Mouse (Mus musculus): Measurements from ENCODE around the gene Apol6. TPM values are rescaled to one million over a fixed set of nuclear protein-coding genes. Genes with fewer than 3 reads are reported as not detected.

Gene Apol6
- polyA plus RNA-seq, 1 experiment from 2014 or later = 0.84 TPM

GRCm38 (mm10) chr15:77068439-77068861 lies 23.9 kb downstream of the Apol6 start:
- no peaks in the 10 kb centered on the region for H3K36me3 ChIP-seq (ENCODE audit: control insufficient read depth, insufficient read depth, low read length)
- DNase-seq (ENCODE audit: low spot score) (no peak), ATAC-seq (replicated peaks; ENCODE audit: low FRiP score, low TSS enrichment, low read depth) (no peak)
- H3K4me2 ChIP-seq (ENCODE audit: low read length) = no peak overlapping the region
- WGBS = 43% methylated on average over 3 of the region's 3 CpGs
- H3K9me3 ChIP-seq (ENCODE audit: control insufficient read depth, low read length) = no peaks in the 10 kb centered on the region
- no peak overlapping the region for H3K4me3 ChIP-seq (ENCODE audit: low read depth, low read length)
- H3K27ac ChIP-seq (ENCODE audit: low read depth) = 0 out of 2 replicates have a peak overlapping the region, but pooled peaks have one; percentile 16
- 0 out of 2 replicates have a peak, but pooled peaks cover 18% of the 10 kb centered on the region for H3K4me1 ChIP-seq (replicated peaks; ENCODE audit: control insufficient read depth, insufficient read depth, low read length)
- no peaks in the 10 kb centered on the region for H3K27me3 ChIP-seq (replicated peaks; ENCODE audit: control insufficient read depth, insufficient read depth, low read length)
- no peak overlapping the region for H3K9ac ChIP-seq (ENCODE audit: low read length)

DNA sequence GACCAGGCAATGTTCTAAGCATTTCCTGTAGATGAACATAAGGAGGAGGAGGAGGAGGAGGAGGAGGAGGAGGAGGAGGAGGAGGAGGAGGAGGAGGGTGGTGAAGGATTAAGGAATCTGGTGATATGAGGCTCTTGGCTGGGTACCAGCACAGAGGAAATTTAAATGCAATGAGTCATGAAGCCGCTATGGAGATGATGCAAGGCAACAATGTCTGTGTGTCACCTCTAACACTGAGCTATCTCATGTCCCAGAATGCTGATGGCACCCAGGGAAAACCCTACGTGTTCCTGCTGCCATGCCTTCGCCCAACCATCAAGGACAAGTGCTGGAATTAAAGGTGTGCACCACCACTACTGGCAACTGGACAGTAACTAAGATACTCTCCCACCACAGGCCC lies 24.5 kb downstream of the Apol6 start:
- ATAC-seq (replicated peaks; ENCODE audit: low FRiP score, low TSS enrichment, low read depth) (no peak), DNase-seq (ENCODE audit: low spot score) (no peak)
- Histone ChIP-seq H3K9ac (ENCODE audit: low read length) (no peak overlapping the region), H3K4me3 (ENCODE audit: low read depth, low read length) (no peak overlapping the region), H3K27me3 (replicated peaks; ENCODE audit: control insufficient read depth, insufficient read depth, low read length) (no peaks in the 10 kb centered on the region), H3K4me2 (ENCODE audit: low read length) (no peak overlapping the region), H3K27ac (ENCODE audit: low read depth) (no peak overlapping the region), H3K36me3 (ENCODE audit: control insufficient read depth, insufficient read depth, low read length) (no peaks in the 10 kb centered on the region), H3K9me3 (ENCODE audit: control insufficient read depth, low read length) (no peaks in the 10 kb centered on the region), H3K4me1 (replicated peaks; ENCODE audit: control insufficient read depth, insufficient read depth, low read length) (0 out of 2 replicates have a peak, but pooled peaks cover 18% of the 10 kb centered on the region)
- 96% methylated on average over 3 of the region's 3 CpGs for whole genome bisulfite sequencing

- Histone ChIP-seq H3K27ac (ENCODE audit: low read depth) (no peak overlapping the region), H3K36me3 (ENCODE audit: control insufficient read depth, insufficient read depth, low read length) (peaks cover 3% of the 10 kb centered on the region; the same call in 1 of the 2 replicates), H3K4me1 (replicated peaks; ENCODE audit: control insufficient read depth, insufficient read depth, low read length) (0 out of 2 replicates have a peak, but pooled peaks cover 18% of the 10 kb centered on the region), H3K9ac (ENCODE audit: low read length) (no peak overlapping the region), H3K4me2 (ENCODE audit: low read length) (no peak overlapping the region), H3K27me3 (replicated peaks; ENCODE audit: control insufficient read depth, insufficient read depth, low read length) (no peaks in the 10 kb centered on the region), H3K9me3 (ENCODE audit: control insufficient read depth, low read length) (no peaks in the 10 kb centered on the region), H3K4me3 (ENCODE audit: low read depth, low read length) (no peak overlapping the region)
- 77% methylated on average over 11 of the region's 11 CpGs for WGBS
- DNase-seq (ENCODE audit: low spot score) (no peak), ATAC-seq (replicated peaks; ENCODE audit: low FRiP score, low TSS enrichment, low read depth) (no peak)
These were observed 26.3 kb downstream of the Apol6 start for GRCm38 (mm10) chr15:77070745-77071268.

DNA sequence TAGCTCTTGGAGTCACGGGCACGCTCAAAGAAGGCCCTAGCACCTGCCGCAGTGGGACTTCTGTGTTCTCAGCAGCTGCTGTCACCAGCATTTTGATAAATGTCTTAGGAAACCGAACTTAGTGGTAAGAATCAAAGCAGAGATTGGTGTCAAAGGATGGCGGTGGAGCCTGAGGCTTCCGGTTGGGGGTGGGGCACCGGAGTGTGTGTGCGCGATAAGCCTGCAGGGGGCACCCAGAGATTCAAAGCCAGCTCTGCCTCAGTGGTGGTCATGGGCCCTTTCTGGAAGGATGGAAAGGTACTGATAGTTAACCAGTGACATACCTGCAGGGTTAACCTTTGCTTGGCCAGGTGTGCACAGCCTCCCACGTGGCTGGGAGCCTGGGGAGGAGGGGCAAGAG lies 27.0 kb downstream of the Apol6 start:
- H3K9me3 ChIP-seq (ENCODE audit: control insufficient read depth, low read length) = no peaks in the 10 kb centered on the region
- no peak overlapping the region for H3K27ac ChIP-seq (ENCODE audit: low read depth)
- no peak overlapping the region for H3K9ac ChIP-seq (ENCODE audit: low read length)
- H3K4me3 ChIP-seq (ENCODE audit: low read depth, low read length) = no peak overlapping the region
- H3K4me2 ChIP-seq (ENCODE audit: low read length) = no peak overlapping the region
- no peak; the same call in 1 of the 2 replicates for ATAC-seq (replicated peaks; ENCODE audit: low FRiP score, low TSS enrichment, low read depth)
- DNase-seq (ENCODE audit: low spot score) = no peak
- 23% methylated on average over 10 of the region's 10 CpGs for WGBS
- H3K4me1 ChIP-seq (replicated peaks; ENCODE audit: control insufficient read depth, insufficient read depth, low read length) = 0 out of 2 replicates have a peak, but pooled peaks cover 18% of the 10 kb centered on the region
- H3K36me3 ChIP-seq (ENCODE audit: control insufficient read depth, insufficient read depth, low read length) = peaks cover 9% of the 10 kb centered on the region
- H3K27me3 ChIP-seq (replicated peaks; ENCODE audit: control insufficient read depth, insufficient read depth, low read length) = no peaks in the 10 kb centered on the region

DNA sequence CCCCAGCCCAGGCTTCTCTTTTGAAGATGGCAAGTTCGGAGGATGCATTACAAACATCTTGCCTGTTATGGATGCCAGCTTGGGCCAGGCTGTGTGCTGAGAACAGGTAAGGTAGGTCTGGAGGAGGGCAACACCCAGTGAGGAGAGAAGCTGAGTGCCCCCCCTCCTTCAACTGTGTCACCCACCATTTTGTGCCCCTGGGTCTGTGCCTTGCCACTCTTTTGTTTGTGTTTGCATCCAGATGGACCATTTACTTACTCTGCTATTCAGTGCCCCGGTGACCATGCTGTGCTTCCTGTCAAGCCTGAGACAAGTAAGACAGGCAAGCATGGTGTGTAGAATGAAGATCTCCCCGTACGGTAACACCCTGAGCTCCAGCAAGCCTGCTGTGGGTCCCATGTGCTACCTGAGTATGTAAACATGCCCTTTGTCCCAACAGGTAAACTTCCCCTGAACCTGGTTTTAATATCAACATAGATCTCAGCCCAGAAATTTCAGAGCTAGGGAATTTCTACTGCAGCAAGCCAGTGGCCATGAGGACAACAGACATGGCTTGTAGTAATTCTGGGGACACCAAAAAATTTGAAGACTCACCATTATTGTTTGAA lies 28.1 kb downstream of the Apol6 start:
- Histone ChIP-seq H3K9me3 (ENCODE audit: control insufficient read depth, low read length) (no peaks in the 10 kb centered on the region), H3K4me2 (ENCODE audit: low read length) (no peak overlapping the region), H3K27ac (ENCODE audit: low read depth) (no peak overlapping the region; the same call in 1 of the 2 replicates), H3K27me3 (replicated peaks; ENCODE audit: control insufficient read depth, insufficient read depth, low read length) (no peaks in the 10 kb centered on the region), H3K4me1 (replicated peaks; ENCODE audit: control insufficient read depth, insufficient read depth, low read length) (0 out of 2 replicates have a peak, but pooled peaks cover 12% of the 10 kb centered on the region), H3K4me3 (ENCODE audit: low read depth, low read length) (no peak overlapping the region), H3K9ac (ENCODE audit: low read length) (no peak overlapping the region), H3K36me3 (ENCODE audit: control insufficient read depth, insufficient read depth, low read length) (peaks cover 21% of the 10 kb centered on the region)
- ATAC-seq (replicated peaks; ENCODE audit: low FRiP score, low TSS enrichment, low read depth) = no peak
- no peak for DNase-seq (ENCODE audit: low spot score)
- WGBS = 68% methylated on average over 4 of the region's 4 CpGs

DNA sequence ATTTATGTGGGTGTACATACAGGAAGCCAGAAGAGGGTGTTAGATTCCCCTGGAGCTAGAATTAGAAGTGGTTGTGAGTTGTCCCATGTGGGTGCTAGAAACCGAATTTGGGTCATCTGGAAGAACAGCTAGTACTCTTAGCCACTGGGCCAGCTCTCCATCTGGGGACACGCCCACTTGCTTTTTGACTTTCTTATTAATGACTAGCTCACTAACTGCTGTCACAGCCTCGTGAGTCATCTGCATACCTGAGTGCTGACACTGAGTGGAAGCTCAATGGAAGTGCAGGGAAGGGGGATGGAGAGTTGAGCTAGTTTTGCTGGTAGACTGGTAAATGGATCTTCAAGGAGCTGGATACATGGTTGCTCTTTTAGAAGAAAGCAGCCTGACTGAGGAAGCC lies 32.0 kb downstream of the Apol6 start:
- no peak overlapping the region for H3K27ac ChIP-seq (ENCODE audit: low read depth)
- ATAC-seq (replicated peaks; ENCODE audit: low FRiP score, low TSS enrichment, low read depth) (no peak), DNase-seq (ENCODE audit: low spot score) (no peak)
- H3K4me3 ChIP-seq (ENCODE audit: low read depth, low read length) = no peak overlapping the region
- H3K27me3 ChIP-seq (replicated peaks; ENCODE audit: control insufficient read depth, insufficient read depth, low read length) = no peaks in the 10 kb centered on the region
- no peak overlapping the region for H3K9ac ChIP-seq (ENCODE audit: low read length)
- H3K4me1 ChIP-seq (replicated peaks; ENCODE audit: control insufficient read depth, insufficient read depth, low read length) = 0 out of 2 replicates have a peak, but pooled peaks cover 8% of the 10 kb centered on the region
- no peak overlapping the region for H3K4me2 ChIP-seq (ENCODE audit: low read length)
- peaks cover 47% of the 10 kb centered on the region for H3K36me3 ChIP-seq (ENCODE audit: control insufficient read depth, insufficient read depth, low read length)
- no peaks in the 10 kb centered on the region for H3K9me3 ChIP-seq (ENCODE audit: control insufficient read depth, low read length)
- WGBS = 80% methylated on average over 3 of the region's 3 CpGs

GRCm38 (mm10) chr15:77077906-77078305 lies 33.4 kb downstream of the Apol6 start:
- Histone ChIP-seq H3K9me3 (ENCODE audit: control insufficient read depth, low read length) (no peaks in the 10 kb centered on the region), H3K4me3 (ENCODE audit: low read depth, low read length) (no peak overlapping the region), H3K4me2 (ENCODE audit: low read length) (no peak overlapping the region), H3K27ac (ENCODE audit: low read depth) (no peak overlapping the region), H3K4me1 (replicated peaks; ENCODE audit: control insufficient read depth, insufficient read depth, low read length) (no peaks in the 10 kb centered on the region), H3K9ac (ENCODE audit: low read length) (no peak overlapping the region), H3K36me3 (ENCODE audit: control insufficient read depth, insufficient read depth, low read length) (peaks cover 60% of the 10 kb centered on the region), H3K27me3 (replicated peaks; ENCODE audit: control insufficient read depth, insufficient read depth, low read length) (no peaks in the 10 kb centered on the region)
- DNase-seq (ENCODE audit: low spot score) (no peak), ATAC-seq (replicated peaks; ENCODE audit: low FRiP score, low TSS enrichment, low read depth) (no peak)
- WGBS = 89% methylated on average over 9 of the region's 9 CpGs

DNA sequence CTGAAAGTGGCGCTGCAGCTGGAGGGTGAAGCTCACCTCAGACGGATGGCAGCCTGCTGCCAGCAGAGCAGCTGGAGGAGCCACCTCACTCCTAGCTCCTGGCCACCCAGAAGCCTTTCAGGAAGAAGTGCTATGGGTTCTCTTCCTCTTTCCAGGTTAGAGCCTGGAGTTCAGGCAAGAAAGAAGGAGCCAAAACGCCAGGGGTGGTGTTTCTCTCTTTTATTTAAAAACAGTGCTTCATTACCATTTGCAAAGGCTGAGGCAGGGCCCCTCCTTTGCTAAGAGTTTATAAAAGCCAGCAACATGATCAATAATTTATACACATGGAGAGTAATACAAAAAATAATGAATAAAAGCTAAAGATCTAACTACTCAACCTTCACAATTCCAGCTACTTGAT lies 34.3 kb downstream of the Apol6 start:
- no peak overlapping the region for H3K9ac ChIP-seq (ENCODE audit: low read length)
- H3K4me1 ChIP-seq (replicated peaks; ENCODE audit: control insufficient read depth, insufficient read depth, low read length) = no peaks in the 10 kb centered on the region
- no peak overlapping the region for H3K4me2 ChIP-seq (ENCODE audit: low read length)
- no peak overlapping the region for H3K27ac ChIP-seq (ENCODE audit: low read depth)
- H3K4me3 ChIP-seq (ENCODE audit: low read depth, low read length) = no peak overlapping the region
- H3K9me3 ChIP-seq (ENCODE audit: control insufficient read depth, low read length) = no peaks in the 10 kb centered on the region
- H3K36me3 ChIP-seq (ENCODE audit: control insufficient read depth, insufficient read depth, low read length) = peaks cover 67% of the 10 kb centered on the region
- ATAC-seq (replicated peaks; ENCODE audit: low FRiP score, low TSS enrichment, low read depth) = no peak
- no peak for DNase-seq (ENCODE audit: low spot score)
- 76% methylated on average over 3 of the region's 3 CpGs for WGBS
- H3K27me3 ChIP-seq (replicated peaks; ENCODE audit: control insufficient read depth, insufficient read depth, low read length) = no peaks in the 10 kb centered on the region
